Mouse (Mus musculus) gastrocnemius, postnatal 14 days (tissue): ENCODE measurements around the gene Rab34. TPM values are rescaled to one million over a fixed set of nuclear protein-coding genes. Genes with fewer than 3 reads are reported as not detected.
"Not testable (repeated sequence)": the region's sequence is repeated elsewhere in the genome, so short reads cannot be mapped to it uniquely, and the experiment has no call there.

Experiments used
- DNase-seq: peaks from one replicate; pipeline ENCODE4 v3.0.0; 2021; ENCODE audit warnings: mixed read lengths
- intact Hi-C: fragments of 180-260 bp; cut with DNase I; formaldehyde crosslinking; loops from one replicate; pipeline ENCODE4 v1.15.1; 2025; ENCODE audit warnings: low total_unique reads
- total RNA-seq, 2 experiments: library from RNA; stranded (reverse); gene quantifications; 2 replicates each; pipeline ENCODE4 v1.2.3; 2021

Gene Rab34
- total RNA-seq, 2 experiments from 2014 or later: 10.2 to 14.1 TPM

GRCm38 (mm10) chr11:78177903-78178858 is 10.0 kb upstream of the Rab34 start:
- intact Hi-C loops: loop anchor here (5.0 kb wide), 1 partner anchor 121 kb away; no protein-coding TSS in a partner anchor
- DNase-seq: peak; percentile 95

DNA sequence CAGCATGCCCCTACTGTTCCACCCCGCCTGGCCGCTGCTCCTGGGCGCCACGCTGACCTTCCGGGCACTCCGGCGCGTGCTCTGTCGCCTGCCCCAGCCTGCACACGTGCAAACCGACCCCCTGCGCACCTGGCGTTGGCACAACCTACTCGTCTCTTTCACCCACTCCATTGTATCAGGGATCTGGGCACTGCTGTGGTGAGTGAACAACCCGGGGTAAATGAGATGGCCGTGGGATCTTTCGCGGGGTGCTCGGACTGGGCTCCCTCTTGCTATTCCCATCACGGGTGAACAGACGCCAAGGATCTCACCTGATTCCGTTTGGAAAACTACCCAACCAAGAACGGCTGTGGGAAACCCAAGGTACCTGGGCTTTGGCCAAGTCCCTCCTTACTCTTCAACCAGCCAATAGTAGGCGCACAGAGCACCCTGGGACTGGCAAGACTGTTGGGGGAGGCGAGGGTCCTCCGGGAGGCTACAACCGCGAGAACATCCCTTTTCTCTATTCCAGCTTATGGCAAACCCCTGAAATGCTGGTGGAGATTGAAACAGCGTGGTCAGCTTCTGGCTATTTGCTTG is 9.3 kb upstream of the Rab34 start:
- DNase-seq: peak; percentile 61
- intact Hi-C loops: loop anchor here (5.0 kb wide), 1 partner anchor 122 kb away; no protein-coding TSS in a partner anchor

GRCm38 (mm10) chr11:78179438-78179999 is 8.7 kb upstream of the Rab34 start:
- intact Hi-C loops: loop anchor here (5.0 kb wide), 1 partner anchor 122 kb away; no protein-coding TSS in a partner anchor
- no peak for DNase-seq

DNA sequence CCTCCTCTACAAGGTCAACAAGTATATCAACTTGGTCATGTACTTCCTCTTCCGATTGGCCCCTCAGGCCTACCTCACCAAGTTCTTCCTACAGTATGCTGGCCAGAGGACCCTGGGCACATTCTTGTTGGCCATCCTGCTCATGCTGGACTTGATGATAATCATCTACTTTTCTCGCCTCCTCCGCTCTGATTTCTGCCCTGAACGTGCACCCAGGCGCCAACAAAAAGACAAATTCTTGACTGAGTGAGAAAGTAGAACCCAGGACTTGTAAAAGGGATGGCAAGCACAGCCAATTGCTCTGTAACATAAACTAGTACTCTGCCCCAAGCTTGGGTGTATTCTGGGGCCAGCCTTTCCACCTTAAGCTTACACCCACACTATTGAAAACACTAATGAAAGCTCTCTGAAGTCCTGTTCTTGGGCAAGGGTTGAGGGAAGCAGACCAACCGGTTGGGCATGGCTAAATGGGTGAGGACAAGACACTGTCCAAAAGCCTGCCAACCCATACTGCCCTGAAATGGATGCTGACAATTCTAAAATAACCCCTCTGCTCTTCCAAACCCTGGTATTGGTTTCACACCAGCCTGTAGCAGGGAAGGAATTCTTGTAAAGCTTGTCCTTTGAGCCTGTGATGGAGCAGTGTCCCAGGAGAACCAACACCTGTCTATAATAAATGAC is 8.0 kb upstream of the Rab34 start:
- intact Hi-C loops: no loop called here

DNA sequence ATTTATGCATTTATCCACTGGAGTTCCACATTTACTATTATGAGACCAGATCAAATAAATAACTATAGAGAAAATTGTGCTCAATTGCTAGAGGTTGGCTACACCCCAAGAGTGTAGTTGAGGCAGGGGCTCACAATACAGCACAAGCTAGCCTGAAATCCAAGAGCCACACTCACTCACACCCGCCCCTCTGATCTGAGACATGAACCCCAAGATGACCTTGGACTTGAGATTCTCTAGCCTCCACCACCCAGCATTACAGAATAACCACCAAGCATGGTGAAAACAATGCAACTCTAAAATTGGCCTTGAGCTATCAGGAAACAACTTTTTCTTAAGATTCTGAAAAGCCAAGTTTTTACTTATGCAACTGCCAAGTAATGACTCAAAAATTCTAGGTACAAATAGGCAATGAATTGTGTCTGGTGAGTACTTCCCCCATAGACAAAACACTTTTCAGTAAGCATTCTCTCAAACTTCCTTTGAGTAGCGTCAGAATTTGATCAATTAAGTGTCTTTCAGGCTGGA is 6.3 kb upstream of the Rab34 start:
- intact Hi-C loops: no loop called here
- no peak for DNase-seq

More for the DNA sequence above, 8.0 kb upstream of the Rab34 start:
- no peak for DNase-seq

DNA sequence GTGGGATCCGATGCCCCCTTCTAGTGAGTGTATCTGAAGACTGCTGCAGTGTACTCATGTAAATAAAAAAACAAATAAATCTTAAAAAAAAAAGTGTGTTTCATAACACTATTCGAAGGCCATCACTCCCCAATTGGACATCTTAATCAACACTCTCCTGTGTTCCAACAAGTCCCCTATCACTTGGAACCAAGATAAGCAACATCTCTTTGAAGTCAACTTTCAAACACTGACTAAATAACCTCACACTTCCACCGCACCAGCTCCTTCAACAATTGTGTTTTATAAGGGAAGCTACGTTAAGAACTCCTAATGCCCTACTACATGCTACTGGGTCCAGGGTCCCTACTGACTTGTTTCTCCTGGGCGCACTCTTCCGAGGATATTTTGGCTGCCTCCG is 5.8 kb upstream of the Rab34 start:
- DNase-seq: no peak
- intact Hi-C loops: no loop called here

GRCm38 (mm10) chr11:78182961-78183844 is 5.0 kb upstream of the Rab34 start, which contains the start of gene Rpl23a:
Gene Rpl23a (minus strand): TSS chr11:78183584.
- intact Hi-C loops: no loop called here
- peak; percentile 67 for DNase-seq

GRCm38 (mm10) chr11:78183884-78184514 is 4.2 kb upstream of the Rab34 start:
- DNase-seq: no peak
- intact Hi-C loops: no loop called here

GRCm38 (mm10) chr11:78184702-78185101 is 3.5 kb upstream of the Rab34 start:
- intact Hi-C loops, DNase-seq: not testable (repeated sequence)

- intact Hi-C loops: no loop called here
These were observed 1.2 kb downstream of the Rab34 start for GRCm38 (mm10) chr11:78189234-78190040.

DNA sequence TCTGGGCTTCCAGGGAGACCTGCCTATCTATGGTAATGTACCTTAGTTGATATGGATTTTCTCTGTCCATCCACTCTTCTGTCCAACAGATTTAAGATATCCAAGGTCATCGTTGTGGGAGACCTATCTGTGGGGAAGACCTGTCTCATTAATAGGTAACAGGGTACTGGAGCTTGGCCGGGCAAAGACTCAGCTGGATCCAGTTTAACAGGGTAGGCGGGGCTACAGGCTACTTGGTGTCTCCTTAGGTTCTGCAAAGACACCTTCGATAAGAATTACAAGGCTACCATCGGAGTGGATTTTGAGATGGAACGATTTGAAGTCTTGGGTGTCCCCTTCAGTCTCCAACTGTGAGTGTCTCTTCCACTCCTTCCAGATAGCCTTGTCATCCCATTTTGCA is 1.8 kb downstream of the Rab34 start:
- intact Hi-C loops: no loop called here
- no peak for DNase-seq

More at GRCm38 (mm10) chr11:78189234-78190040, 1.2 kb downstream of the Rab34 start:
- peak; percentile 76 for DNase-seq

DNA sequence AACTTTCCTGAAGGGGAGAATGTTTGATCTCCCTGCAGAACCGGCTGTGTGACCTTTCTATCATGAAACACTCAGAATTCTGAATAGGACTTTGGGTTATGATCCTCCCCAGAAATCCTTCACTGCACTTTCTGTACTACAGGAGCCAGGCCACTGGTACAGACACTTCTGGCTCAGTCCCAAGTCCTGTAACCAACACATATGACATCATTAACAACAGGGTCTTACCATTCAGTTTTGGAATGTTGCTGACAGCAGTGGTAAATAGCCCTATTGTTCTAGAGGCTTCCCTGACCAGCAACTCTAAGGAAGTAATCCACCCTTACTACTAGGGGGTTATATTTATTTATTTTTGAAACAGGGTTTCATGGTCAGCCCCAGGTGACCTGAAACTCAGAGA is 4.9 kb downstream of the Rab34 start, which contains the start of gene Proca1:
Proca1 (plus strand) TSS at position 280 of the 400 bp plus-strand sequence.
- intact Hi-C loops: no loop called here
- DNase-seq: no peak

DNA sequence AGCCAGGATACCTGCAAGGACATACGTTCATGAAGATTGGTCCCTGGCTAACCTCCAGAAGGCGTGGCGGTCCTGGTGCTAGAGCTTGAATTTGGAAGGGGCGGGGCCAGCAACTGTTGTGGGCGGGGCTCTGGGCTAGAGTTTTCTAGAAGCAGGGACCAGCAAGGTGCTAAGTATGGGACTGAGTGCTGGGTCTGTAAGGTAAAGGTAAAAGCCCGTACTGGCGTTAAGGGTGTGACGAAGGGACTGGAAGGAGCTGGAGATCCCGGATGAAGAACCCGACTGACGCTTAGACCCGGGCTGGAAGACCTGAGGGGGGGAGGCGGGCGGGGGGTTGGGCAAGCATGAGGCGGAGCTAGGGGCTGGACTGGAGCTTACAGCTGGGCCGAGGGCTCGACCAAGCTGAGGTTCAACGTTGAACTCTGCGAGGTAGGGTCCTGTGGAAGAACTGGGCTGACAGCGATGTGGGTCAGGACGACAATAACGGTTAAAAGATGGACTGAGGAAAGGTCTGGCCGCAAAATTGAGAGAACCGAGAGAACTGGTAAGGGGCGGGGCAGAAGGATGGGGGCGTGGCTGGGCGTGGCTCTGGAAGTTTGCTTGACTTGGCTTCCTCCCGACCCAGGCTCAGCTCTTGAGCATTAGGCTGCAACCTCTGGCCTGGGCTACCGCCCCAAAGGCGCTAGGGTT is 6.3 kb downstream of the Rab34 start:
- peak; percentile 78 for DNase-seq
- intact Hi-C loops: no loop called here

DNA sequence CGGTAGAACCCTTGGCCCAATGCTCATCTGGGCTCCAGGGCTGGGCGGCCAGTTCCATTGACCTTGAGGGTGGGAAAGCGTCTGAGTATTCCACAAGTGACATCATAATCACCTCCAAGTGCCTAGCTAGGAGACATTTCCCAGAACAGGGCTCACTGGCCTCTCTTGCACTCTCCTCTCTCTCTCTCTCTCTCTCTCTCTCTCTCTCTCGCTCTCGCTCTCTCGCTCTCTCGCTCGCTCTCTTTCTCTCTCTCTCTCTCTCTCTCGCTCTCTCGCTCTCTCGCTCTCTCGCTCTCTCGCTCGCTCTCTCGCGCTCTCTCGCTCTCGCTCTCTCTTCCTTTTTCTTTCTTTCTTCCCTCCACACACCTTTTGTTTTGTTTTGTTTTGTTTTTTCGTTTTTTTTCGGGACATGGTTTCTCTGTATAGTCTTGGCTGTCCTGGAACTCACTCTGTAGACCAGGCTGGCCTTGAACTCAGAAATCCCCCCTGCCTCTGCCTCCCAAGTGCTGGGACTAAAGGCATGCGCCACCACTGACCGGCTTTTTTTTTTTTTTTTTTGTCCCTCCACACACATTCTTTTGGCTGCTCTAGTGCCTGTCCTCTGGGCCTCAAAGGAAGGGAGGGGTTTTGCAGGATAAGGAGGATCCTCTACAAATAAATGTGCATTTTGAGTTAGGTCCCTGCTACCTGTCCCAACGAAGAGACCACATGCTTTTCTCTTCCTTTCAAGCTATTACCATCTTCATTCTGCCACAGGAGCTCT is 7.1 kb downstream of the Rab34 start:
- intact Hi-C loops: no loop called here
- DNase-seq: no peak

DNA sequence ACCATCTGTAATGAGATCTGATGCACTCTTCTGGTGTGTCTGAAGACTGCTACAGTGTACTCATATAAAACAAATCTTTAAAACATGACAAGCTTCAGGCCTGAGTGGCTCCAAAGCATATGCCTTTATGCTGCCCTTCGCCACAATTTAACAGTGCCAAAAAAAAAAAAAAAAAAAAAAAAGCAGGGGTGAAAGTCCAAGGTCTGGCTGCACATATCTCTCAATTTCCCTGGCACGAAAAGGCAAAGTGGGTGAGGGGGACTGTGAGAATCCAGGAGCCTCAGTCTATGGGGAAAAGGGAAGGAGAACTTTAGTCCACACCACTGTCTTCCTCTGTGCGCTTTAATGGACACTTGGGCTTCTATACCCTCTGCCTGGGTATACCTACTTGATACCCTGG is 14.1 kb downstream of the Rab34 start:
- intact Hi-C loops: no loop called here
- no peak for DNase-seq

GRCm38 (mm10) chr11:78204287-78204686 is 16.1 kb downstream of the Rab34 start:
- DNase-seq: no peak
- intact Hi-C loops: no loop called here
